18 mouse cellular contexts compared by ENCODE assay signal in genomic region chr2:20928454-20928853, GRCm38 (mm10).
"Had no signal": no experiment of that assay in that cellular context is flagged by ENCODE, and none has a peak within 500 bp of the region (broad histone marks: within the 10 kb centered on the region; RNA-seq: fewer than 3 reads in every experiment).

No protein-coding gene starts in this region.

- H3K4me3 ChIP-seq: liver, embryonic 15.5 days; lung, embryonic 15.5 days; midbrain, embryonic 13.5 days; midbrain, embryonic 15.5 days; neural tube, embryonic 12.5 days; stomach, embryonic 15.5 days had no signal

- H3K36me3 ChIP-seq: lung, embryonic 15.5 days; midbrain, embryonic 13.5 days; midbrain, embryonic 15.5 days; neural tube, embryonic 12.5 days; stomach, embryonic 15.5 days had no signal

- DNase-seq: liver, postnatal 0 days; lung, adult 2 months; lung, postnatal 14 days; lung, postnatal 36 days; right cerebral cortex, postnatal 14 days; thymus, adult 2 months; thymus, postnatal 25 days; thymus, postnatal 4 days had no signal

- H3K9ac ChIP-seq: liver, embryonic 15.5 days; liver, postnatal 0 days; lung, embryonic 15.5 days; midbrain, embryonic 13.5 days; midbrain, embryonic 15.5 days; neural tube, embryonic 12.5 days; stomach, embryonic 15.5 days had no signal

- ATAC-seq: liver, postnatal 0 days; lung, postnatal 0 days; midbrain, embryonic 13.5 days; midbrain, embryonic 15.5 days had no signal

- H3K27ac ChIP-seq: liver, embryonic 15.5 days; lung, embryonic 15.5 days; macrophage; midbrain, embryonic 13.5 days; midbrain, embryonic 15.5 days; neural tube, embryonic 12.5 days; stomach, embryonic 15.5 days; stomach, postnatal 0 days had no signal

- H3K9me3 ChIP-seq: liver, embryonic 15.5 days; lung, embryonic 15.5 days; midbrain, embryonic 13.5 days; midbrain, embryonic 15.5 days; neural tube, embryonic 12.5 days; stomach, embryonic 15.5 days had no signal

- H3K27me3 ChIP-seq: liver, embryonic 15.5 days; lung, embryonic 15.5 days; midbrain, embryonic 13.5 days; midbrain, embryonic 15.5 days; neural tube, embryonic 12.5 days; stomach, embryonic 15.5 days had no signal

- H3K4me1 ChIP-seq: stomach, embryonic 15.5 days had no signal

- H3K4me2 ChIP-seq: liver, embryonic 15.5 days; lung, embryonic 15.5 days; midbrain, embryonic 11.5 days; midbrain, embryonic 13.5 days; midbrain, embryonic 15.5 days; neural tube, embryonic 12.5 days; stomach, embryonic 15.5 days had no signal
